Mouse (Mus musculus) hindbrain, embryonic 16.5 days (tissue): ENCODE data around the gene Cog4. TPM values are rescaled to one million over a fixed set of nuclear protein-coding genes. Genes with fewer than 3 reads are reported as not detected.

ENCODE experiments used
- polyA plus RNA-seq: library from polyadenylated mRNA; unstranded; fragments of >200 nt; fragmentation: Nextera tagmentation; extraction: Ambion mirVana; gene quantifications from 2 replicates; pipeline ENCODE4 v1.2.1, GENCODE M21; 2015

Gene Cog4
- polyA plus RNA-seq, 1 experiment from 2014 or later = 74.1 TPM

Other genes with a start within 250 kb of the Cog4 start
- 29.9 and 31.2 TPM in 2 replicates for gene Vac14, start 228.0 kb upstream of the Cog4 start, polyA plus RNA-seq
- gene Mtss1l, start 125.1 kb upstream of the Cog4 start, polyA plus RNA-seq = 26.4 and 28.8 TPM in 2 replicates
- gene Il34, start 40.7 kb upstream of the Cog4 start, polyA plus RNA-seq = 7.7 and 8.8 TPM in 2 replicates
- gene Sf3b3, start 187 bp downstream of the Cog4 start, polyA plus RNA-seq = 78.4 and 92.3 TPM in 2 replicates
- gene Fuk, start 55.9 kb downstream of the Cog4 start, polyA plus RNA-seq = 7.2 and 8.1 TPM in 2 replicates
- gene St3gal2, start 73.3 kb downstream of the Cog4 start, polyA plus RNA-seq = 23.5 and 26.5 TPM in 2 replicates
- 10.1 and 12.8 TPM in 2 replicates for gene Ddx19a, start 151.2 kb downstream of the Cog4 start, polyA plus RNA-seq
- gene Ddx19b, start 185.2 kb downstream of the Cog4 start, polyA plus RNA-seq = 6.7 and 6.9 TPM in 2 replicates
- 92.2 and 94.7 TPM in 2 replicates for gene Aars, start 186.5 kb downstream of the Cog4 start, polyA plus RNA-seq
- gene Exosc6, start 209.7 kb downstream of the Cog4 start, polyA plus RNA-seq = not detected in 2 replicates
- gene Clec18a, start 245.8 kb downstream of the Cog4 start, polyA plus RNA-seq = 0.49 and 0.65 TPM in 2 replicates
- 9.5 and 10.5 TPM in 2 replicates for gene Pdpr, start 248.0 kb downstream of the Cog4 start, polyA plus RNA-seq